Mouse (Mus musculus) lung, adult 2 months (tissue): ENCODE measurements around the gene Nlk.

Experiments used
- CTCF ChIP-seq: fragments of 200-500 bp; IDR thresholded peaks from 2 replicates; pipeline ENCODE4 v1.5.1; 2011; ENCODE audit warnings: mild to moderate bottlenecking, low read length, control low read depth; ENCODE audit not compliant: insufficient read depth
- POLR2A ChIP-seq: fragments of 200-500 bp; IDR thresholded peaks from 2 replicates; pipeline ENCODE4 v1.6.1; 2011; ENCODE audit warnings: low read depth, mild to moderate bottlenecking, control low read depth, low read length, borderline replicate concordance; ENCODE audit errors: extremely low read depth

DNA sequence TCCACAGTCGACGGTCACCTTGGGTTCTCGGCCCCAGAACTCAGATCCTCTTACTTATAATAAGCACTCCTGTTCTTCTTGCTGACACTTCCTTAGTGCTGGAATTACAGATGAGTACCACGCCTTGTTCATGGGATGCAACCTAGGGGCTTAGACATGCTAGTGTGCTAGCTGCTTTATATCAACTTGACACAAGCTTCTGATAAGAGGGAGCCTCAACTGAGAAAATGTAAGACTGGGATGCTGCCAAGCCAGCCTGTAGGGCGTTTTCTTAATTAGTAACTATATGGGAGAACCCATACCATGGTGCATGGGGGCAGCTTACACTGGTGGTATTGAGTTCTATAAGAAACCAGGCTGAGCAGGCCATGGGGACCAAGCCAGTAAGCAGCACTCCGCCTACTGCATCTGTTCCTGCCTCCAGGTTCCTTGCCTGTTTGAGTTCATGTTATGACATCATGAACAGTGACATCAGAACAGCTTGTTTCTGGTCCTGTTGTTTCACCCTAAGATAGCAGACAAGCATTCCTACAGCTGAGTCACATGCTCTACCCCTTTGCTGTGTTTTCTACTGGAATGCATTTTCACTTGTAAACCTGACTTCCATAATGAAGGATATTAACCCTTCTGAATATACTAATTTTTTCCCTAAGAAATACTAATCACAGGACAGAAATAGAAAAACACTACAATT, 102.8 kb downstream of the Nlk start:
- TF ChIP-seq CTCF (no peak), POLR2A (no peak)
